Mouse (Mus musculus): Measurements from ENCODE around the gene Snrk.

The Snrk gene

DNA sequence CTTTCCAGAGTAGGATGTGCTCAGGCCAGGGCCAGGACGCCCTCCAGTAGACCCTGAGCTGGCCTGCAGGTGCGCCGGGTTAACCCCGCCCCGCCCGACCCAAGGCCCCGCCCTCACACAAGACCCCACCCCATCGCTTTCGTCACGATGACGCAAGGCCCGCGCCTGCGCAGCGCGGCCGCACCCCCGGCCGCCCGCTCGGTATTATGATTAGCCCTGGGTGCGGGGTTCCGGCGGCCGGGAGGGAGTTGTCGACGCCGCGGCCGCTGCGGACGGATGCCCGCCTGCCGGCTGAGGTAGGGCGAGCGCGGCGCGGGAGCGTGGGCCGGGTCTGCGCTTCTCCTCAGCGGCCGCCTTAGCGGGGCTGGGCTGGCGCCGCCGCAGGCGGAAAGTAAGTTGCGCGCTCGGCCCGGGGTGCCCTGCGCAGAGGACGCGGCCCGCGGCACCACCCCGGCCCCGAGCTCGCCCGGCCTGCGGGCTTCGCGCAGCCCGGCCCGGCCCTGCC is at the start of gene Snrk:
Gene Snrk, plus strand, starts transcription at position 155 of the 505 bp plus-strand sequence.
- peak; percentile 31 for DNase-seq (ENCODE audit: extremely low spot score, low read depth, low spot score)

DNA sequence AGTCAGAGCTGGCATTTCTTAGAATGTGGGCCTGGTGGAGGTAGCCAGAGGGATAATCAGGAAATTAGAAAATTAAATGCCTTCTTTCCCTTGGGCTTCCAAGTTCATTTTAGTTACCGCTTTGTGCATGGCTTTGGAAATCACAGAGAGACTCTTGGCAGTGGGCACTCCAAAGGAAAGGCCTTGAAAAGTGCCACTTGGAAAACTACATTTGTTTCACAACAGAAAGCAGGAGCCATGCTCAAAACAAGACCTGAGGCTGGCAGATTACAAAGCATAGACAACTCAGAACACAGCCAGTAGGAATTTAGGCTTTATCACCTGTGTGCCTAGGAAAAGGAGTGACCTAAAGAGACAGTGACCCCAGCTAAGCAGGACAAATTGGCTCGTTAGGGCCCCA is 49.4 kb upstream of the Snrk start:
- DNase-seq (ENCODE audit: extremely low spot score, low read depth, low spot score), result no peak

DNA sequence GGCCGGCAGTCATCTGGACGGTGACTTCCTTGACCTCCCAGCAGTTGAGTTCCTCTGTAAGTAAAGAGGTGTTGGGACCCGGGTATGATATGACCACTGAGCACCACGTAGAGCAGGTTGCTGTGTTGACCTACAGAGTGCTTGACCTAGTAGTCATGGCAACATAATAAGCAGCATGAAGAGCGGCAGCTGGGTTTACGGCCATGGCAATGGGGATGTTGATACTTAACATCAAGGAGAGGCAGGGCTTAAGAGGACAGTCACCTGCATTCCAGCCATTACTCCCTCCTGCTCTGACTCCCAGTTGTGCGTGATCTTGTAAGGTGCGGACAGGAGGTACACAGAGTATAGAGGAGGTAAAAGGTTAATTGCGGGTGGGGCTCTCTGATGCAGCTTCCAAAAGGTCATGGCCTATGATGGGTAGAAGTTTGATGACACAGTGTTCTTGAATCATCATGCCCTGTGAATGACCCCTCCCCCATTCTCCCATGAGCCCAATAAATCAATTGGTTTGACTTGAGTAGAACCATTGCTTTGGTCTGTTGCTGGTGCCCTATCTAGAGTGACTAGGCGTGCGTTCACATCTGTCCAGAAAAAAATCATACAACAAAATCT is 47.4 kb upstream of the Snrk start:
- DNase-seq (ENCODE audit: extremely low spot score, low read depth, low spot score), result no peak

DNA sequence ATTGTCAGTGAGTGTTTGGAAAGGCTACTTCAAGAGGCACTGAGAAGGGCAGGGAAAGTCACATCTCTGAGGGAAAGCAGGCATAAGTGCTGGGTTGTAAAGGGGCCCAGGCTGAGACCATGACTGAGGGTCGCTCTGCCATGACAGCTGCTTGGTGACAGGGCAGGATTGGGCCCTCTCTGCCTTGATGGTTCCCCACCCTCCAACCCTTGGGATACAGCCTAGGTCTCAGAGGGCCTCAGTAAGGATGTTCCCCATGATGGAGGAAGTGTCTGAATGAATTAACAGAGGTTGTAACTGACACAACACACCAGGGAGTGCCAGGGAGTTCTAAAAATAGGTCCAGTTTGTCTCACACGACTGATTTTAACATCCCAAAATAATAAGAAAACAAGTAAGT is 43.1 kb upstream of the Snrk start:
- DNase-seq (ENCODE audit: extremely low spot score, low read depth, low spot score), result no peak

DNA sequence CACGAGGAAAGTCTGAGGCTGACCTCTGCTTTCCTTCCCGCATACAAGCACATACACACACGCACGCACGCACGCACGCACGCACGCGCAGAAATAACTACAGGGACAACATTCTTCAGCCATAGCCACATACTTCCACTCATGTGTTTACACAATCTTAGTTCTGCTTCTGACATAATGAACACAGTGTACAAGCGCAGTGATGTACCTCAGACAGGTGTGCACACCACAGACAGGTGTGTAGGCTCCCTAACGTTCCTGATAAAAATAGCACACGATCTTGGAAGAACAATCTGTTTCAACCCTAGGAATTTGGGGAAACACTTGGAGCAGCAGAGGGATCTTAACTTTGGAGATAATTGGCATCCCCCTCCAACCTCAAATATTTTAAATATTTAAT is 42.5 kb upstream of the Snrk start:
- DNase-seq (ENCODE audit: extremely low spot score, low read depth, low spot score), result no peak

DNA sequence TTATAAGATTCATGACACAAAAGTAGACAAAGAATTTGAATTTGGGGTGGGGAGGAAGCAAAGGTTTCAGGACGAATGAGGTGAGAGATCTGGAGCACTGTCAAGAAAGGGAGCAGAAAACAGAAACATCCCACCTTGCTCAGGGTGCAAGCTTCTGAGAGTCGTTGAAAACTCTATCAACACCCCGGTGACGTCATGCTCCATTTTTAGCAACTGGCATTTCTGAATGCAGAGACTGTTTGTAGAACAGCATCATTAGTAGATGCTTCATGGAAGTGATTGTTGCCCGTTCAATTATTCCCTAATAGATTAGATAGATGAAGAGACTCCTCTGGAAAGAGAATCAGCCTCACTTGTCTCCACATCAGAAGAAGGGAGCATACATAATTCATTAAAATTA is 38.6 kb upstream of the Snrk start:
- DNase-seq (ENCODE audit: extremely low spot score, low read depth, low spot score), result no peak

DNA sequence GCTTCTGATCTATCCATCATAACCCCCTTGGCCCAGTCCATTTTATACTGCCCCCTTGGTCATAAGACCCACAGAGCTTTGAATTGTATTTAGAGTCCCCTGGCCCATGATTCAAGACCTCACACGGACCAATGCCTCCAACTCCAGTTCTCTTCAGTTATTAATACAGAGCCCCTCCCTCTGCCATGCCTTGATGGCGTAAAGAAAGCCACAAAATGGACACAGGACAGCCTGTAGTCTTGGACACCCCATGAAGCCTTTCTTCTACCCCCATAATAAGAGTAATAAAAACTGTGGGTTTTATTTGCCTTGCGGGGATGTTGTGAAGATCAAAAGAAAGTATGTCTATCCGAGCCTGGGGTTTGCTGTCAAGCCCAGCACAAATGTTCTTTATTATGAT is 33.4 kb upstream of the Snrk start:
- no peak for DNase-seq (ENCODE audit: extremely low spot score, low read depth, low spot score)

DNA sequence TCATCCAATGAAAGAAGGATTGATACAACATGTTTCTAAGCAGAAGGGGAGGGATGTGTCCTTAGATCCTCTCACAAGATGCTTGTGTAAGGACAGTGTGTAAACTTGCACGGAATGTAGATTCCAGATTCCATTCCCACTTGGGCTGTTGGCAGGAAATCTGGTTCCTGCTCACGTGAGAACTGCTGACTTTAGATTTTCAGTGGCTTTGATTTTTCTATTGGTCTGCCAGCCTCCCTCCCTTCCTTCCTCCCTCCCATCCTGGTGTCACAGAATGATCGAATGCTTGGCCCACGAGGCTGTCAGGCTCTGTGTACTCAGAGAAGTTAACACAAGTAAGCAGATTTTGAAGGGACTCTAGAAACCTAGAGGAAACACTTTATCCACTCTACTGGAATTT is 32.9 kb upstream of the Snrk start:
- DNase-seq (ENCODE audit: extremely low spot score, low read depth, low spot score), result no peak

DNA sequence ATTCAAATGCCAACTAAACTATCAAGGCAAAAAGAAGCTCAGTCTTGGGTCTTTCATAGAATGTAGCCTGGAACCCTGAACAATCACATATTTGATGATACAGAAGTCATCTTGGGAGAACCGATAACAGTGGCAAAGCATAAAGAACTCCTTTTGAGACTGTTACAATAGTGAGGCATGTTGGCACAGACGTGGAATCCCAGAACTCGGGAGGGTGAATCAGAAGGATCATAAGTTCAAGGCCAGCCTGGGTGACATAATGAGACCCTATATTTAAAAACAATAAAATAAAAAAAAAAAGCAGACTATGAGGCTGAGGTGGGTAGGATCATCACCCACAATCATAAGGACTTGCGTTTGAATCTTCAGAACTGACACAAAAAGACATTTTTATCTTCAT is 32.4 kb upstream of the Snrk start:
- DNase-seq (ENCODE audit: extremely low spot score, low read depth, low spot score), result no peak

DNA sequence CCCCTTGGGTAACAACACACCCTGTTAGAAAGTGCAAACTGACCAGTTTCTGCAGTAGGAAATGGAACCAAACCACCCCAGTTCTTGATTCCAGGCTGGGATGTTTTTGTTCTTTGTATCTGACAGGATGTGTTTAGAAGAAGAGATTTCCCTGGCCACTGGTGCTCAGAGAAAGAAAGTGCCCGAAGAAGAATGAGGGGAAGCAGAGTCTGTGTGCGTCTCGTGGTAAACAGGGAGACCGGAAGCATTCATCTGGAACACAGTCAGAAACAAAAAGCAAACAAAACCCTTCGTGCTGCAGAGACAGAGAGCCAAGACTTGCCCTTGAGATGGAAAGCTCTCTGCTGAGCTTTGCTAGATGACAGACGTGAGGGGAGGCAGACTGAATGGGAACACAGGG is 32.0 kb upstream of the Snrk start:
- DNase-seq (ENCODE audit: extremely low spot score, low read depth, low spot score), result no peak

DNA sequence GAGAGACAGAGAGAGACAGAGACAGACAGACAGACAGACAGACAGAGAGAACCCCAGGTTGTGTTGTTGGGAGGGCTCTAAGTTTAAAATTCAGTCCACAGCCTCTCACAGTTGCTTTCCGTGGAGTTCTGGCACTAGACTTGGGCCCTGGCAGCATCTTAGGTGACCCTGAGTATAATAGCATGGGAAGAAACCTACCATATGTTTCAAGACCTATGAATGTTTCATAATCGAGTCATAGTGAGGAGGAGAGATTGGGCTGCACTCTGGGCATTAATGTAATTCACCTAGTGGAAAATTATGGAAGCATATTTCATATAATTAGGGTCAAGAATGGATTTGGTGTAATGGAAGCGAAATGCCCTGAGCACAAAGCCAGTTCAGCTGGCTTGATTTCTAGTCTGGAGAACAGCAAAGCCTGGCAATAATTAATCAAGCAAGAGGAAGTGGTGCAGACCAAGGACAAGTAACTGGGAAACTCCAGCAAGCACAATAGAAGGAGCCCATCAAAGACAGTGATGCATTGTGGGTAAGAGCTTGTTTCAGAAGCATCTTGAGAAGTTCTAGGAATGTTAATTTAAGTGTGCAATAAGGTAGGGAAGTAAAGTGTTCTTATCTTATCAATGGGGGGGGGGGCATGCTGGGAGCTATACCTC is 31.4 kb upstream of the Snrk start:
- no peak for DNase-seq (ENCODE audit: extremely low spot score, low read depth, low spot score)

DNA sequence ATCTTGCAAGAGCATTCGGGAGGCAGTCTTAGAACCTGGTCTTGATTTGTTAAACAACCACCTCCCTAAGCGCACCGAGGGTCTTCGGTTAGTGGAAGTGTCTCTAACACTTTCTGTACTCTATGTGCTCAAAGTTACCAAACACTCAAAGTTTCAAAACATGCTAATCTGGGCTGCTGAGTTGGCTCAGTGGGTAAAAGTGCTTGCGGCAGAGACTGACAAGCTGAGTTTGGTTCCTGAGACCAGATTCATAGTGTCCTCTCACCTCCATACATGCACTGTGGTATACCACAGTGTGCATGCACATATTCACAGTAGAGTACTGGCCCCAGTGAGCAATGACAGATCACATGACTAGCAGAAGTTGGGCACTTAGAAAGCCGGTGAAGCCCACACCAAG is 30.0 kb upstream of the Snrk start:
- no peak for DNase-seq (ENCODE audit: extremely low spot score, low read depth, low spot score)

DNA sequence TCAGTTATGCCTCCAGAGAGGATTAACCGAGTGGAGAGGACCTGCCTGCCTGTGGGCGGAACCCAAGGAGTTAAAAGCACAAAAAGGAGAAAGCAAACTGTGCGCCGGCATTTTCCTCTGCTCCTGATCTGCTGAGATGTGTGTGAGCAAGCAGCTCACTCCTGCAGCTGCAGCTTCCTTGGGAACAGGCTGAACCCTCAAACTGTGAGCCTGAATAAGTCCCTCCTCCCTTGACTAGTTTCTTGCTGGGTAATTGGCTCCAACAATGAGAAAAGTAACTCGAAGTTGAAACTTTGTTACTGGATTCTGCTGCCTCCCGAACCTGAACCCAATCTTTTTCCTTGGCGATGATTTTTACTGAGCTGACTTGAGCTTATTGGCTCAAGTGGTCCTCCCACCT is 25.9 kb upstream of the Snrk start:
- no peak for DNase-seq (ENCODE audit: extremely low spot score, low read depth, low spot score)

DNA sequence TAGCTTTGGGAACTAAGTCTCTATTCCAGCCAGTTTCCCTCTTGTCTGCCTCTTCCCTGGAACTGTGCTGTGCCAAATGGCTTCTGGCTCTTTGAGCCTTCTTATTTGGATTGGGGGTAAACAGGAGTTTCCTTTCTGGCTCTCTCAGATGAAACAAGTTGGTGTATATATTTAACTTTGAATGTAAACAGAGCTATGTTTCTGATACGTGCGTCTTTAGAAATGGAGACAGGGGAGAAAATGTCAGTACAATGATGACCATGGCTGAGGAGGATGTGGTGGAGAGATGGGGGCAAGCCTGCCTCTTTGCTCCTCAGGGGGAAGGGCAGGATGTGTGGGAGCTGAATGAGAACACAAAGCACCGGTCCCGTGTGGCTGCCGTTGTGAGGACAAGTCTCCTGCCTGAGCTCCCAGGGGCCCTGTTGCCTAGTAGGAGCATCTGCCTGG is 25.3 kb upstream of the Snrk start:
- no peak for DNase-seq (ENCODE audit: extremely low spot score, low read depth, low spot score)

DNA sequence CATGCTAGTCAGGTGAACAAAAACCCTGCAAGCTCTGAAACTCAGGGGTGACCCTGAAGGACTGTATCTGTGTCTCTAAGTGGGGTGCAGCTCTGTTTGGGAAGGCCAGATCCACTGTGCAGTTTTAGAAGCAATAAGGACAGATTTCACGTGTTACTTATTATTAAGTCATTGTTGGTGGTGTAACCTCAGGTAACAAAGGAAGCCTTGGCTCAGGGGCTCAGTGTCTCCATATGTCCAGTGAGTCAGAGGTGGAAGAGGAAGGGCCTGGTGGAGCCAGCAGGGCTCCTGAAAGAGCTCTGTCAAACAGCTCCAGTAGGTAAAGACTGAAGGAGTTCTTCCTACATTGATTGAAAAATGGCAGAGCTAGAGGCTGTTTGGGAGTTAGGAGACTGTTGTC is 22.9 kb upstream of the Snrk start:
- DNase-seq (ENCODE audit: extremely low spot score, low read depth, low spot score), result no peak

DNA sequence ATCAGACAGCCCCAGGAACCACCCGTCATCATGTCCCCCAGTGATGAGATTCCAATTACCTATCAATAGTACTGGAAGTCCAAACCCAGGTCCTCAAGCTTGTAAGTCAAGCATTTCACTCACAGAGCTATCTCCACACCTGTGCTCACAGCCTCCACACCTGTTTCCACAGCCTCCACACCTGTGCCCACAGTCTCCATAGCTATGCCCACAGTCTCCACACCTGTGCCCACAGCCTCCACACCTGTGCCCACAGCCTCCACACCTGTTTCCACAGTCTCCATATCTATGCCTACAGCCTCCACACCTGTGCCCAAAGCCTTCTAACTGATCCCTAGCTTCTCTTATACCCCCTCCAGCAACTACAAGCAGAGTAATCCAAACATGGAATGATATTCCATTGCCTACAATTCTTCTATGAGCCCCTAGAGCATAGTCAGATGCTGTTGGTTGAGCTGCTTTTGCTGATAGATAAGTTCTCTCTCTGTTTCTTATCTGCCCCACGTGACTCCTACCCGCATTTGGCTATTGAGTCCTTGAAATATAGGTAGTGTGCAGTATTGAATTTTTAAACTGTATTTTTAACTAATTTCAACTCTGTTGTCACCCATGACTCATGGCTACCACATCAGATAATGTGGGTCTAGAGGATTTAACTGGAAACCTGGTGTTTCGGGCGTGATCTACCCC is 20.1 kb upstream of the Snrk start:
- no peak for DNase-seq (ENCODE audit: extremely low spot score, low read depth, low spot score)

DNA sequence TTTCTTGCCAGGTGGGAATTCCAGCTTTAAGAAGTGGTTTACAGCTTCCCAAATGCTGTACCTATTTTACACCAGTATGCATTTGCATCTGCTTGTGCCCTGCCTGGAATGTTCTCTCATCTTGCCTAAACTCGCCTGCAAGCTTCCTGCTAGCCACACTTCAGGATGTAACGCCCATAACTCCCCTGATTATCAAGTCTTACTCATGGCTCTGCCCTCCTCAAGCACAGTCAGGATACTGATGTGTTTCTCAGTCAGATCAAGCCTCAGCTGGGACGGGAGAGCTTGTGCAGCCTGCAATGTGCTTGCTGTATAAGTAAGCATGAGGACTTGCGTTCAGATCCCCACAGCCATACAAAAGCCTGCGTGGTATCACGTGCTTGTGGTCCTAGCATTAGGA is 19.5 kb upstream of the Snrk start:
- no peak for DNase-seq (ENCODE audit: extremely low spot score, low read depth, low spot score)

DNA sequence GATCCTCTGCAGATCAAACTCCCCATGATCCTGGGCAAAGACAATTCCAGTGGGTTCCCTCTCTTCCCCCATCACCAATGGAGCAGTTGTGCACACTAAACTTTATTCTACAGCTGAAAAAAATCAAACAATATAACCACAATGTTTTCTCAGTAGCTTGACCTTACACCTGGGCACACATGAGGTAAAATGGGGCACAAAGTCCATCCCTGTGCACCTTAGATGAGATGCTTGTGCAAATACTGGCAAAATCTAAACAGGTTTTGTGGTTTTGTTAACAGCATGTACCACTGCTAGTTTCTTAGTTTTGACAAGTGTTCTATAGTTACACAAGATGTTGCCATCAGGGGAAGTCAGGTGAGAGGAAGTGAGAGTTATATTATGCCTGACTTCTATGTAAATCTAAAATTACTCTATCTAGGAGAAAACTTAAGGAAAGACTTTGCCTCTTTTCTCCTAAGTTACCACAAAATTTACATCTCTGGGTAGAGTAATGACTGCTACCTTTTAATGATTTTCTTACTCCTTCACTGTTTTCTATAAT is 16.4 kb upstream of the Snrk start:
- no peak for DNase-seq (ENCODE audit: extremely low spot score, low read depth, low spot score)

DNA sequence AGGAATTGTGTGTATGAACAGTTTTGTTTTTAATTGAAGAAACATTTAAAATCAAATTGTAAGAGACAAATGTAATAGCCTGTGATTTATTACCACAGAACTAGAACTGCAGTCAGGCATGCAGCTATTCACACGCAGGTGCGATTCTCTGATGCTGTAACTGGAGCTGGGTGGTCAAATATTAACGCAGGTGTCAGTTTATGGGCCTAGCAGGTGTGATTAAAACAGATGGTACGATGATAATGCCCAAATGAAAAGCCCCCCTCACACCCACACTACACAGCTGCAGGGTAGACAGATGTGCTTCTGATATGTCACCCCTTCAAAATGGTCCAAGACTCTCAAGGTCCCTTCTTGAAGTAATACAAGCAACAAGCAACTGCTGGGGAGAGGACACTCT is 15.9 kb upstream of the Snrk start:
- DNase-seq (ENCODE audit: extremely low spot score, low read depth, low spot score), result no peak

DNA sequence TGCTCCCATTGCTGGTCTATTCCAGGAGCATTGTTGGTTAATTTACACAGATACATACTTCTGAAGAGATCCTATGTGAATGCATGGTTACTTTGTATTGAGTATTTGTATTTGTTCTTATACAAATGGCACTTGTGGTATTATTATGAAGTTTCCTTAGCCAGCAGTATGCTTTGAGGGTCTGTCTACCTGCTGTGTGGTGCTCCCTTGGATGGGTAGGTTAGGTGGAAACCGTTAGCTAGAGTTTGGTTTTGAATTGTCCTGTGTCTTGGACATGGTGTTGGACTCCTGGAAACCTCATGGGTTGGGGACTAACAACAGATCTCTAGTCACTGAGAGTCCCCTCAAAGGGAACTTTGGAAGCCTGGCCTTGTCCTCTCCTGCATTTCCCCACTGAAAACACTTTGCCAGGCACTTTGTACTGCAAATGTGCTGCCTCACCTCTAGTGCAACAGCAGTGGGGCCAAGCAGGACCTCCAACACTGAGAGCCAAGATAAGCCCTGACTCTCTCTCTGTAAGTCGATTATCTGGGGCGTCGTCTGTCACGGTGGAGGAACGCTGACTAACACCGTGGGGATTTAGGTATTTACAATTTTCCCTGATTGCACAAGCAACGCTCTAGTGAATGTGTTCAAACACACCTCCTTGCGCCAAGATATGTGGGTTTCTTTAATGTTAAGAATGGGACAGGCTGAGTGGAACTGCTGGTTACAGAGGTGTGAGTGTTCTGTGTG is 13.3 kb upstream of the Snrk start:
- no peak for DNase-seq (ENCODE audit: extremely low spot score, low read depth, low spot score)

DNA sequence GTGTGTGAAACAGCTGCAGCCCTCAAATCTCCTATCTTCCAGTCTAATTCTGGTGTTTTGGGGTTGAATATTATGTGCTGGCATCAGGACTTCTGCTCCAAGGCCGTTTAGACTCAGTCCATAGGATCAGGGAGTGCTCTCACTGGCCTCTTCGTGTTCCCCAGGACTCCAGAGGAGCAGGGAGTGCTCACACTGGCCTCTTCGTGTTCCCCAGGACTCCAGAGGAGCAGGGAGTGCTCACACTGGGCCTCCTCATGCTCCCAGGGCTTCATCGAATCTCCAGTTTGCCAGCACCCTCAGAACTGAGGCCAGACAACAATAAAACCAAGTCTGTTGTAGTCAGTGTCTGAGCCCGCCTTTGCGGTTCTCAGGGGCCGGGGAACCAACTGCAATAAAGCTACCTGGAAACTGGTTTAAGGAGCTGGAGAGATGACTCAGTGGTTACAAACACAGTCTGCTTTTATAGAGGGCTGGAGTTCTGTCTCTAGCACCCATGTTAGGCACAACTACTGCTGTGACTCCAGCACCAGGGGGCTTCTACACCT is 12.7 kb upstream of the Snrk start:
- DNase-seq (ENCODE audit: extremely low spot score, low read depth, low spot score), result no peak
